Mouse (Mus musculus) activated CD4-positive, CD25-positive, alpha-beta regulatory T cell, adult 9 weeks (primary cell): ENCODE data around the gene Amn1. TPM values are rescaled to one million over a fixed set of nuclear protein-coding genes. Genes with fewer than 3 reads are reported as not detected.

Experiments used
- polyA plus RNA-seq: library from polyadenylated mRNA; unstranded; fragments of 100-300 nt; shearing (Covaris generic); gene quantifications from one replicate; pipeline ENCODE4 v1.2.1, GENCODE M21; 2017

Amn1 gene
- 35.0 TPM for polyA plus RNA-seq

DNA sequence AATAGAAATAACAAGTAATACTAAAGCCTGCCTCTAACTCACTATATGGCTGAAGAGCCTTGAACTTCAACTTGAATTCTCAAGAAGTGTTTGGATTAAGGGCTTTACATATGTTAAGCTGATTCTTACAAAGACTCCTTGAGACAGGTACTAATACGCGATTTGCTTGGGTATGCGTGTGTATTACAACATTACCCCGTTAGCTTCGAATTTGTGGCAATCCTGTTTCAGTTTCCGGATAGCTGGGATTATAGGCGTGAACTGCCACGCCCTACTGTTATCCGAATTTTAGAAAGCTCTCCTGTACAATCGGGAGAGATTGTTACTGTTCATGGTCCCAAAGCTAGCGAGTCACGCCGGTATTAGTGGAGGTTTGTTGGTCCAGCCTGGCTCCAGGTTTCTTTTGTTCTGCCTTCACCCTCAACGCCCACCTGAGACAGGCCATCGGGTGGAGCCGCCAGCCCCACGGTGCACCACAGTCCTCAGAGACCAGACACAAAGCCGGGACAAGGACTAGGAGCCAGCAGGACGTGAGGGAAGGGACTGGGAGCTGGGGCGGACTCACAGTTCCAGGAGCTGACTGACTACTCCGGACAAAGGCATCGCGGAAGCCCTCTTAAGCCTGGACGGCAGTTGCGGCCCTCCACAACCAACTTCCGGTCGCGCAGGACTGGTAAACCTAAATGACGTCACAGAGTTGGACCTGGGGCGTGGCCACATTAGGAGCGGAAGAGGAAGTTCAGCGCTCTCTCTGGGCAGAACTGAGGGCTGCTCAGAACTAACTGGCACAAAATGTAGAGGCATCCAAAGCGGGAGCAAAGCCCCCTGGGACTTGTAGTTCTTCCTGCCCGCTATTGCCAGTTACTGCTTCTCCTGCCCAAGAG is at the start of gene Amn1:
Gene Amn1 (minus strand): TSS at position 672 of the 884 bp plus-strand sequence.

DNA sequence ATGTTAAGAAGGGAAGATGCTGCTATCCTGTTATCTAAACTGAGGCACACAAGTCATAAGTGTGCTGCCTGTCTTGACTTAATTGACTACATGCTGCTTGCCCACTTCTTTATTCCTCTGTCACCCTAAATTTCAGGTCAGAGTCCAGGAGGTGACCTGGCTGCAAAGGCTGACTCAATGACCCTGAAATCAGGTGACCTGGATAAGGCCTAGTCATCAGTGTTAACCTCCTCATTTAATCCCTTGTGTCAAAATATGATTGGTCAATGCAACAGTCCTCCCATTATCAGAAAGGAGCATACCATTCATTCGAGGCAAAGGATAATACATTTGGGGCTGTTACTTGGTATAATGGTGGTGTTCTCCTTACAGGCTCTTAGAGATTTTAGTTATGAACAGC is 49.0 kb downstream of the Amn1 start, which contains the start of gene Etfbkmt:
Gene Etfbkmt (plus strand): TSS at position 379 of the 400 bp plus-strand sequence.

DNA sequence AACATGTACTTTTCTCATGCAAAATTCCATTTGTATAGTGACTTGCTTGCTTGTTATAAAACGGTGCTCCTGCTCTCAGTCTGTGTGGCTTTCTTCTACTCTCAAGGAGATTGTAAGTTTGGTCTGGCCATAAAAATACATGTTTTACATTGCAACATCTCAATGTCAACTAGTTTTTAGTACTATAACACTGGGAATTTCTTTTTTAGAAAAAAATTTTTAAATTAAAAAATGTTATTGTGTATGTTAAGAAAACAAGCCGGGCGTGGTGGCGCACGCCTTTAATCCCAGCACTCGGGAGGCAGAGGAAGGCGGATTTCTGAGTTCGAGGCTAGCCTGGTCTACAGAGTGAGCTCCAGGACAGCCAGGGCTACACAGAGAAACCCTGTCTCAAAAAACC is 58.6 kb downstream of the Amn1 start, which contains the start of gene Gm10203:
Gene Gm10203 (plus strand): TSS at position 301 of the 400 bp plus-strand sequence.

Other genes with a start within 250 kb of the Amn1 start
- 47.6 TPM for gene Sinhcaf, start 242.2 kb downstream of the Amn1 start, polyA plus RNA-seq
- 0.27 TPM for gene Dennd5b, start 87.0 kb downstream of the Amn1 start, polyA plus RNA-seq
- gene Gm10203, start 58.5 kb downstream of the Amn1 start, polyA plus RNA-seq, result not detected
- 68.9 TPM for gene Etfbkmt, start 48.9 kb downstream of the Amn1 start, polyA plus RNA-seq
- 249 TPM for gene Resf1, start 120.7 kb upstream of the Amn1 start, polyA plus RNA-seq
- 12.1 TPM for gene Bicd1, start 220.2 kb upstream of the Amn1 start, polyA plus RNA-seq